Mouse (Mus musculus) G1E (cell line): ENCODE measurements at regions not wholly inside any gene's neighbourhood (a gene's known extent, or its start where the extent isn't known, plus 50 kb on each side); places are given as distances from the start of the nearest gene placed in this dataset.

Experiments
- CTCF ChIP-seq: IDR thresholded peaks from 2 replicates; pipeline ENCODE4 v1.5.1; 2012; ENCODE audit warnings: low read depth, low read length, inconsistent platforms, mixed read lengths
- GATA1 ChIP-seq: IDR thresholded peaks from 2 replicates; pipeline ENCODE4 v1.6.1; 2012; ENCODE audit warnings: borderline replicate concordance, low read length, inconsistent platforms, mixed read lengths
- POLR2AphosphoS5 ChIP-seq: IDR thresholded peaks from 2 replicates; pipeline ENCODE4 v1.6.1; 2012; ENCODE audit warnings: low read depth, low read length, inconsistent platforms; ENCODE audit not compliant: insufficient replicate concordance

- TF ChIP-seq CTCF (no peak), GATA1 (no peak), POLR2AphosphoS5 (no peak)
Observed at GRCm38 (mm10) chr3:138624128-138624527, 98.1 kb downstream of the Eif4e start.
